Mouse (Mus musculus): ENCODE results near the gene Gm44511. TPM values are rescaled to one million over a fixed set of nuclear protein-coding genes. Genes with fewer than 3 reads are reported as not detected.

Gene Gm44511
- total and polyA plus RNA-seq, 3 experiments = not detected

DNA sequence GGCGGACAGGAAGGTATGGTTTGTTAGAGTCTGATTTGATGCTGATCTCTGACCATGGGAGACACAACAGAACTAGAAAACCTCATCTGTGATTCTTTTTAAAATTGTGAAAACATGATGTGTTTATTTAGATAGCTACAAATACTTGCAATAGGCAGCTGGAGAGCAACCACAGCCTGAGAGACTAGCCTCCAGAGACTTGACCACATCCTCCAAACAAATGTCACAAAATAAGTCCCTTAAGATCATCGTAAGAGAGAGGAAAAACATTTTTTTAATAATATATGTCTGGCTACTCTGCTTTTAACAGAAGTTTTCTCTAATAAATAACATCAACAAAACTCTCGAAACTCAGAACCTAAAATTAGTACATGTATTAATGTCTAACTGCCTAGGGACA is 94.1 kb downstream of the Gm44511 start:
- no peak overlapping the region for H3K4me3 ChIP-seq (ENCODE audit: low read depth, low read length)
- TF ChIP-seq GATA2 (IDR thresholded peaks at IDR 0.05; ENCODE audit: borderline replicate concordance, low read depth, low read length) = no peak
- no peak for TF ChIP-seq TAL1 (conservative IDR thresholded peaks at IDR 0.05; ENCODE audit: low read depth, low read length)
- no peak for TF ChIP-seq GATA1 (IDR thresholded peaks at IDR 0.05; ENCODE audit: borderline replicate concordance, low read length)
- TF ChIP-seq CTCF (IDR thresholded peaks at IDR 0.05; ENCODE audit: low read depth, low read length) = no peak
- TF ChIP-seq POLR2AphosphoS5 (IDR thresholded peaks at IDR 0.05; ENCODE audit: insufficient replicate concordance, low read depth, low read length) = no peak
- no peaks in the 10 kb centered on the region for H3K27me3 ChIP-seq (ENCODE audit: insufficient read depth, low read length)
- peaks cover 16% of the 10 kb centered on the region for H3K9me3 ChIP-seq (replicated peaks)
- no peaks in the 10 kb centered on the region for H3K36me3 ChIP-seq (replicated peaks)
- no peak for ATAC-seq (ENCODE audit: extremely low read depth, insufficient number of reproducible peaks, low FRiP score, poor library complexity, severe bottlenecking)
- H3K4me1 ChIP-seq (ENCODE audit: insufficient read depth, low read depth, low read length) = no peaks in the 10 kb centered on the region
- DNase-seq (ENCODE audit: low spot score) = no peak

Other genes starting within 250 kb of the Gm44511 start
- gene A2ml1, start 244.7 kb downstream of the Gm44511 start, total RNA-seq (2014; fragmentation: Nextera tagmentation) = not detected in 2 replicates
- gene A2ml1, start 244.7 kb downstream of the Gm44511 start, total RNA-seq (2017) = 0.05 and 0.12 TPM in 2 replicates
- not detected in 2 replicates for gene A2ml1, start 244.7 kb downstream of the Gm44511 start, polyA plus RNA-seq (2012)
- not detected in 2 replicates for gene Klrb1a, start 202.8 kb downstream of the Gm44511 start, total RNA-seq (2014; fragmentation: Nextera tagmentation)
- gene Klrb1a, start 202.8 kb downstream of the Gm44511 start, total RNA-seq (2017) = 0.11 and 0.12 TPM in 2 replicates
- not detected in 2 replicates for gene Klrb1a, start 202.8 kb downstream of the Gm44511 start, polyA plus RNA-seq (2012)
- not detected in 2 replicates for gene Clec2h, start 163.9 kb downstream of the Gm44511 start, total RNA-seq (2014; fragmentation: Nextera tagmentation)
- 0.06 and 0.11 TPM in 2 replicates for gene Clec2h, start 163.9 kb downstream of the Gm44511 start, total RNA-seq (2017)
- gene Clec2h, start 163.9 kb downstream of the Gm44511 start, polyA plus RNA-seq (2012) = not detected in 2 replicates
- not detected in 2 replicates for gene Klrb1, start 103.3 kb downstream of the Gm44511 start, total RNA-seq (2014; fragmentation: Nextera tagmentation)
- 0.17 TPM in 1 of 2 replicates, not detected in the other for gene Klrb1, start 103.3 kb downstream of the Gm44511 start, total RNA-seq (2017)
- not detected in 2 replicates for gene Klrb1, start 103.3 kb downstream of the Gm44511 start, polyA plus RNA-seq (2012)
- gene Klrb1c, start 37.1 kb downstream of the Gm44511 start, total RNA-seq (2014; fragmentation: Nextera tagmentation) = not detected in 2 replicates
- gene Klrb1c, start 37.1 kb downstream of the Gm44511 start, total RNA-seq (2017) = 0.17 and 0.22 TPM in 2 replicates
- gene Klrb1c, start 37.1 kb downstream of the Gm44511 start, polyA plus RNA-seq (2012) = not detected in 2 replicates
- gene Klrb1b, start within 50 bp of the Gm44511 start, total RNA-seq (2014; fragmentation: Nextera tagmentation) = not detected in 2 replicates
- gene Klrb1b, start within 50 bp of the Gm44511 start, total RNA-seq (2017) = 0.05 and 0.12 TPM in 2 replicates
- gene Klrb1b, start within 50 bp of the Gm44511 start, polyA plus RNA-seq (2012) = not detected in 2 replicates
- not detected in 2 replicates for gene Clec2i, start 61.3 kb upstream of the Gm44511 start, total RNA-seq (2014; fragmentation: Nextera tagmentation)
- gene Clec2i, start 61.3 kb upstream of the Gm44511 start, total RNA-seq (2017) = 0.05 TPM in 1 of 2 replicates, not detected in the other
- gene Clec2i, start 61.3 kb upstream of the Gm44511 start, polyA plus RNA-seq (2012) = not detected in 2 replicates
- not detected in 2 replicates for gene BC035044, start 64.8 kb upstream of the Gm44511 start, total RNA-seq (2014; fragmentation: Nextera tagmentation)
- gene BC035044, start 64.8 kb upstream of the Gm44511 start, total RNA-seq (2017) = 0.05 TPM in 1 of 2 replicates, not detected in the other
- not detected in 2 replicates for gene BC035044, start 64.8 kb upstream of the Gm44511 start, polyA plus RNA-seq (2012)
- not detected in 2 replicates for gene Clec2g, start 108.1 kb upstream of the Gm44511 start, total RNA-seq (2014; fragmentation: Nextera tagmentation)
- gene Clec2g, start 108.1 kb upstream of the Gm44511 start, total RNA-seq (2017) = 0.16 TPM in 1 of 2 replicates, not detected in the other
- gene Clec2g, start 108.1 kb upstream of the Gm44511 start, polyA plus RNA-seq (2012) = not detected in 2 replicates
- gene Klrb1f, start 219.6 kb upstream of the Gm44511 start, total RNA-seq (2014; fragmentation: Nextera tagmentation) = not detected in 2 replicates
- gene Klrb1f, start 219.6 kb upstream of the Gm44511 start, total RNA-seq (2017) = not detected in 2 replicates
- not detected in 2 replicates for gene Klrb1f, start 219.6 kb upstream of the Gm44511 start, polyA plus RNA-seq (2012)